Mouse (Mus musculus): Measurements from ENCODE around the gene Olfr544.

Gene Olfr544

DNA sequence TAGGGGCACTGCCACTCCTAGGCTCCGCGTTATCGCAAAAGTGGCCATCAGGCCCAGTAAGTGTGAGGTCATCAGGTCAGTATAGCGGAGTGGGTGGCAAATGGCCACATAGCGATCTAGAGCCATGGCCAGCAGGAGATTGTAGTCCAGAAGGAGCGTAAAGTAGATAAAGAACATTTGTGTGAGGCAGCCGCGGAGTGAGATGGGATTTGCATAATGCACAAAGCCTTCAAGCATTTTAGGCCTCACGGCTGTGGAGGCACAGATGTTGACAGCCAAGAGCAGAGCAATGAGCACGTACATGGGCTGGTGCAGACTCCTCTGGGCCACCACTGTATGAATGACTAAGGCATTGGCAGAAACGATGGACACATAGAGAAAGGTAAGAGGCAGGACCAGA lies 10.7 kb downstream of the Olfr544 start:
- DNase-seq (ENCODE audit: low spot score in 2 of 2), result peak in 1 of 2 experiments; percentile 55

DNA sequence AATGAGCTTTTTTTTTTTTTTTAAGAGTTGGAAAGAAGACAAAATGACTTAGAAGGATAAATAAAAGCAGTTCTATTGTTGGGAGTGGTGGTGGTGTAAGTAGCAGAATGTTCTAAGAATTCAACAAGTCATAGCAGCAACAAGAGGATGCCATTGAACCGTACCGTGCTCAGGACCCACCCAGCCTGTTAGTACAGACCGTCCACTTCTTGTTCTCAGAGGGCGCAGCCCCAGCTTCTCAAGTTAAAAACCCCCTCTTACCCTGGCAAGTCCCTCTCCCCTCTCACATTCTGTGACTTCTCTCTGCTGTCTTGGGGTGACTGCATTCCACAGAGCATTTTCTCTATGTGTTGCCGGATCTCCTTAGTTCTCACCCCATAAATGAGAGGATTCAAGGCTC lies 11.5 kb downstream of the Olfr544 start:
- DNase-seq (ENCODE audit: low spot score in 2 of 2), result no peak

DNA sequence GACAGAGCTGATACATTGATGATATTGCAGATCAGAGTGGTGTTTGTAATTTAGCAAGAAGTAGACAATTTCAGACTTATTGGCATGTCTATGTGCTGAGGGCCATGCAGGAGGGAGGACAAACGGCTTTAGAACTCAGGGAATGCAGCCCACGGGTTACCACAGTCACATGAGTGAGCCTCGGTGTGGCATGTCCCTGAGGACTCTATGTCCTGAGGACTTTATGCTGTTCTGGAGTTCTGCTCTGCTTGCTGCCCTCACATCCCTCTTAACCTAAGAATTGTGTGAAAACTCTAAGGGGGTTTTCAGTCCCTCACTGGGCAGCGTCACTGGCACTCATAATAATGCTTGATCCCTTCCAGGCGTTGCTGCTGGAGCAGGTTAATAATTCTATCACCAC lies 15.4 kb downstream of the Olfr544 start:
- DNase-seq (ENCODE audit: low spot score in 2 of 2), result no peak

DNA sequence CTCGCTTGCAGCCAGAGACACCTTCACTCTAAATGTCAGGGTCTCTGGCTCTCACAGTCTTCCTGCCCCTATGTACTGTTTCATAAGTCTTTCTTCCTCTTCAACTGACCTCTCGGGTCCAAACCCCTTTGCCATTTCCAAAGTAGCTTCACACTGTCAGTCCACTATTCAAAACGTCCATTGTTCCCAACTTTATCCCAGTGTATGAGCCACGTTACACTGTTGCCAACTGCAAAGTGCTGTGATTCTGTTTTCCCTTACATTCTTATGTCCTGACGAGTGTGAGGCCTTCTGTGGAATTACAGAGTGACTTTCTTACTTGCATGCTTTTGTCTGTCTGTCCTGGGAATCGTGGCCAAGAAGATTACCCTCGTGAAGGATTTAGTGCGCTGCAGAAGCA lies 20.5 kb downstream of the Olfr544 start:
- DNase-seq (ENCODE audit: low spot score in 2 of 2), result no peak

DNA sequence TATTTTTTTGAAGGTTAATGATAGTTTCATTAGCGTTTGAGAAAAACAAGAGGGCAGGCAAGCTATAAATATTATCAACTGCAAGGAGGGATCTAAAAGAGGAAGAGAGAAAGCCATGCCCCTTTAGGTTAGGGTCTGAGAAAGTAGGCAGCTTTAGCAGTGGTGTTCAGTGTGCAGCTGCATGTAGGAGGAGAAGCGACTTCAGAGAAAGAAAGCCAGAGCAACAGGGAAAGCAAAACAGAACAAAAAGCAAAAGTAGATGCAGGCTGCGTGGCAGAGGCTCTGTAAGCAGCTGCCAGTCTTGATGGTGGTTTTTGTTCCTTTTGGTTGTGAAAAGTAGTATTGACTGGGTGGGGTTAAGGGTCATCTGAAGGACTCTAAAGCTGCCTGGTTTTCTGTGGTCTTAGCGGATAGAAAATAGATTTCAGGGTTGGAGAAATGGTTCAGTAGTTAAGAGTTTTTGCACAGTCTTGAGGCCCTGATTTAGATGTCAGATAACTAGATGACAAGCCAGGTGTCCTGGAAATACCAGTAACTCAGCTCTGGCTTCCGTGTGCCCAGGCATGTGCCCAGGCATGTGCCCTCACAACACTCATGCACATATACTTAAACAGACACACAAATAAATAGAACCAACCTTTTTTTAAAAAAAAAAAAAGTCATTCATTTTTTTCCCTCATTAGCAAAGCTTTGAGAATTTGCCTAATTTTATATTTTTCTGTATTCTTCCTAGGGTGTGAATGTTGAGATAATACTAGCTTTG lies 29.3 kb downstream of the Olfr544 start:
- peak in 1 of 2 experiments; percentile 55 for DNase-seq (ENCODE audit: low spot score in 2 of 2)

DNA sequence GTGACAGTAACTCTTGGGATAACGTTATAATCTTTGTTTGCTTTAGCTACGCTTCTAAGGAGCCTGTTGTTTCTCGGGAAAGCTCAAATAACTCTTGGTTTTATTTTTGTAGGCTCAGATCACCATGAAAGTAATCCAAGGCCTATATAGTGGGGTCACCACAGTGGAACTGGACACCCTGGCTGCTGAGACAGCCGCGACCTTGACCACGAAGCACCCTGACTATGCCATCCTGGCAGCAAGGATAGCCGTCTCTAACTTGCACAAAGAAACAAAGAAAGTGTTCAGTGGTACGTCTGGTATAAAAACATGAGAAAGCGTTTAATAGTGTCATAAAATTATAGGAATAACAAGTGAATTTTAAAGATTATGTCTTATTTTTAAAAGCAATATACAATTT lies 41.7 kb downstream of the Olfr544 start:
- no peak for DNase-seq (ENCODE audit: low spot score in 2 of 2)

DNA sequence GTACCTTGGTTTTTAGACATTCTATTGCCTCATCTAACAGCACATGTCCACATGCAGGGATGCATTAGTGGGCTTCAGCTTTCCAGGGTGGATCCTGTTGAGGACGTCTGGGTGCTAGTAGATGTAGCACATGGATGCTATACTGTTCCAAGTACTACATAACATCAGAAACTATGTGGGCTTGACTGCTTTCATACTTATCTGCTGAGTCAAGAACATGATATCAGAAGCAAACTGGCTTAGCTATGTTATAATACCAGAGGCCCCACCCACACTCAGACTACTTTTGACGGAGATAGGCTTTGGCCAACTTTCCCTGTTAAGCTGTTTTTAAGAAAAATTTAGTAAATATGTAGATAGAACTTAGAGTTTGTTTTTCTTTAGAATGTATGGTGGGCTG lies 43.8 kb downstream of the Olfr544 start:
- no peak for DNase-seq (ENCODE audit: low spot score in 2 of 2)

DNA sequence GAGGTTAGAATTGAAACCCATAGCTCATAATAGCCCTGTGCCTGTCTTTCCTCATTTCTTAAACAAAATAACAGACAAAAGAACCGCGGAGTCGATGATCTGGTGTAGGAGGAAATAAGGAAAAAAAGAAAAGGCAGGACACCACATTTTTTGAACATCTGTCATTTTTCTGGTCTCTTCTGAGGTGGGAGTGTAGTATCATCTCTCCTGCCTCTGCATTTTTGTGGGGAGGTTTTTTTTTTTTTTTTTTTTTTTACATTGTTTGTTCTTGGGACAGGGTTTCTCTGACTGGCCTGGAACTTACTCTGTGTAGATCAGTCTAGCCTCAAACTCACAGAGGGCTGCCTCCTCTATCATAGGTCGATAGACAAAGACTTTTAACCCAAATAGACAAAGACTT lies 45.7 kb downstream of the Olfr544 start:
- no peak for DNase-seq (ENCODE audit: low spot score in 2 of 2)

DNA sequence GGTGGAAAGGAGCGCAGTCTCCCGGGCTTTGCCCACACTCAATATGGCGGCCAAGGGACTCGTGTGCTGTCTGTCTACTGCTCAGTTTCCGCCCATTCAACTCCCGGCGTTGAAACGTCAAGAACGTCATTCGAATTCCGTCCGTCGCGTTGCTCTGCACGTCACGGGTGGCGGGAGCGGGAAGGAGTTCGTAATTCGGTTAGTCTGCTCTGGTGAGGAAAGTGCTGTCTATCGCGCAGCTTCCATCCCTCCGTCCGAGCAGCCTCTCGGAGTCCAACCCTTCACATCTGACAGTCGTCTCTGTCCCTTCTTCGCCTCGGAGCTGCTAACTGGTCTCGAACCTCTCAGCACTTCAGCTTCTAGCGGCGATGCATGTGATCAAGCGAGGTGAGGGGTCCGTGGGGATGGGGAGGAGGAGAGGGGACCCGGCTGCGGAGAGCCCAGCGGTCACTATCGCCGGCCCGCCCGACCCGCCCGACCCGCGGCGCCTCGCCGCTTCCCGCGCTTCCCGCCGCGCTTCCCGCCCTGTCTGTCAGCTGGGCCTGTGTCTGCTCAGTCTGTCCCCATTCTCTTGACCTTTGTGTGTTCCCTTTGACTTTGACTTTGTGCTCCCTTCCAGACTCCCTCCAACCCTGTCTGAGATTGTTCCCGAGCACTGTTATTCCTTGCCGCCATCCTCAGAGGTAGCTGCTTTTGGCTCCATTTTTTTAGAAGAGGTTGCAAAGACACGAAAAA lies 46.3 kb downstream of the Olfr544 start, which contains the start of gene Rrm1:
Gene Rrm1, plus strand, starts transcription at position 39 of the 735 bp plus-strand sequence.
- peak; percentile 92 to 94 for DNase-seq (ENCODE audit: low spot score in 2 of 2)

DNA sequence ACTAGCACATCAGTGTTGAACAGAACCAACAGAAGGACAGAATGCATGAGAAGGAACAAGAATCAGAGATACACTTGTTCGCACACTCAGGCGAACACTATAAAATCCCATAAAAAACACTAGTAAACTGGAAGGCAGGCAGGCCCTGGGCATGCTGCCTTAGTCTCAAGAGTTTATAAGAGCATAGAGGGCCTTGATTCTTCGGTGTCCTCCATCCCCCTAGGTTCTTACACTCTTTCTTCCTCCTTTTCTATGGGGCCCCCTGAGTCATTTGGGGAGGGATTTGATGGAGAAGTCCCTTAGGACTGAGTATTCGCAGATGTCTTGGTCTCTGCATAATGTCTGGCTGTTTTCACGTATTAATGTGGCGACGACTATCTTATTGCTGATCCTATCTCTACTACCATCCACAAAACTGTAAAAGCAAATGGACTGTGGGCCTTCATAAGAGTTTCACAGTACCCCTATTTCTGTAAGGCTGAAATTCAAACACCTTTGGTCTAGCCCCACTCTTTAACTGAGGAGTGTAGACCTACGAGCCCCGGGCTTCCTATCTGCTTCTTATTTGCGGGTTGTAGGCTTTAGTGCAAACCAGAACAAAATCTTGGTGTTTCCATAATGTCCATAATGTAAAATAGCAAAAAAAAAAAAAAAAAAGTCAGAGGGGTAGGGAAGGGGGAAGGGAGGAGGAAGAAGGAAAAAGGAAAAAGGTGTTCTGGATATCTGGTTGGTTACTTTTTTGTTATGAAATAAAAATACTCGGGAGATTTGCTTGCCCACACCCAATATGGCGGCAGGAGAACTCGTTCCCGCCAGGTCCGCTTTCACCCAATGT lies 47.1 kb downstream of the Olfr544 start:
- no peak for DNase-seq (ENCODE audit: low spot score in 2 of 2)

DNA sequence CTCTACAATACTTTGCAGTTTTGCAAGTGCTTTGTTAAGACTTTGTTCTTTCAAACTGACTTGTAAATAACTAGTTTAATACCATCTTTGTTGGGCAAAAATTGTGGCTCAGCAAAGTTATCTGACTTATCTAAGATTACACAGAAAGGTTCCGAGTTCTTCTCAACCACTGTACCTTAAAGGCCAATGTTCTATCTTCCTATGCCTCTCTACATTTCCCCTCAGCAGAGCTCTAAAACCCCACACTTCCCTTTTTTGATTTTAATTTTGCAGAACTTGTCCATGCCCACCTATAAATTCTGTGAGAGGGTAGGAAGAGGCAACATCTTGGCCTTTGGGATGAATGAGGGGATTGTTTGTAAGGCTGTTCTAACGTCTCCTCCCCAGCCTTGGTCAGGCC lies 53.8 kb downstream of the Olfr544 start:
- DNase-seq (ENCODE audit: low spot score in 2 of 2), result no peak

Data from spleen, postnatal 4 days (tissue).